Mouse (Mus musculus) spleen, adult 2 months (tissue): Measurements from ENCODE around the gene Adssl1.

Experiments used
- CTCF ChIP-seq: fragments of 200-500 bp; IDR thresholded peaks from 2 replicates; pipeline ENCODE4 v1.5.1; 2011; ENCODE audit warnings: mild to moderate bottlenecking, inconsistent platforms; ENCODE audit not compliant: insufficient read depth, insufficient read length, insufficient replicate concordance; ENCODE audit errors: extremely low read depth
- POLR2A ChIP-seq: fragments of 200-500 bp; IDR thresholded peaks from 2 replicates; pipeline ENCODE4 v1.6.1; 2011; ENCODE audit warnings: low read depth, low read length, inconsistent platforms

- TF ChIP-seq CTCF (no peak), POLR2A (no peak)
Measured at GRCm38 (mm10) chr12:112570160-112570559, 49.7 kb upstream of the Adssl1 start.
